Mouse (Mus musculus) WW6 (cell line): ENCODE data around the gene Mrtfa.

ENCODE experiments used
- DNase-seq: peaks from one replicate; pipeline ENCODE4 v3.0.0-alpha.2; 2013; ENCODE audit warnings: low read depth, low spot score

The Mrtfa gene

DNA sequence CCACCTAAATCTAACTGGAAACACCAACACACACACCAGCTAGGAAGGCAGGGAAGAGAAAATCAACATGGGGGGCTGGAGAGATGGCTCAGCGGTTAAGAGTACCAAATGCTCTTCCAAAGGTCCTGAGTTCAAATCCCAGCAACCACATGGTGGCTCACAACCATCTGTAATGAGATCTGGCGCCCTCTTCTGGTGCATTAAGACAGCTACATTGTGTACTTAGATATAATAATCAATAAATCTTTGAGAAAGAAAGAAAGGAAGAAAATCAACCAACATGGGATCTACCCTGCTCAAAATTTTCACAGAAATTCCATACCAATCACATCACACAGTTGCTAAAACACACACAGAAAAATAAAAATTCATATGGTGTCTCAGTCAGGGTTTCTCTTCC is 34.1 kb downstream of the Mrtfa start:
- DNase-seq = no peak

DNA sequence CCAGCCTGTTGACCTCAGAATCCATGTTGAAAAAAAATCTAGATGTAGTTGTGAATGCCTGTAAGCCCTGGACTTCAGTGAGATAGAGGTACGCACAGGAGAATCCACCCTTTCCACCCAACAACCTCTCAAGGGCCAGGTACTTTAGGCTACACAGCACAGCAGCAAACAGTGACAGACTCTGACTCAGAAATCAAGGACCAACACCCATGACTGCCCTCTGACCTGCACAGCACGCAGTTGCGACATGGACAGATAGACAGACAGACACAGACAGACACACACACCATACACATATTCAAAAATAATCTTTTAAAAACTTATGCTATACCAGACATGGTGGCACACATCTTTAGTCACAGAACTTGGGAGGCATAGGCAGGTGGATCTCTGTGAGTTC is 34.7 kb downstream of the Mrtfa start:
- no peak for DNase-seq

DNA sequence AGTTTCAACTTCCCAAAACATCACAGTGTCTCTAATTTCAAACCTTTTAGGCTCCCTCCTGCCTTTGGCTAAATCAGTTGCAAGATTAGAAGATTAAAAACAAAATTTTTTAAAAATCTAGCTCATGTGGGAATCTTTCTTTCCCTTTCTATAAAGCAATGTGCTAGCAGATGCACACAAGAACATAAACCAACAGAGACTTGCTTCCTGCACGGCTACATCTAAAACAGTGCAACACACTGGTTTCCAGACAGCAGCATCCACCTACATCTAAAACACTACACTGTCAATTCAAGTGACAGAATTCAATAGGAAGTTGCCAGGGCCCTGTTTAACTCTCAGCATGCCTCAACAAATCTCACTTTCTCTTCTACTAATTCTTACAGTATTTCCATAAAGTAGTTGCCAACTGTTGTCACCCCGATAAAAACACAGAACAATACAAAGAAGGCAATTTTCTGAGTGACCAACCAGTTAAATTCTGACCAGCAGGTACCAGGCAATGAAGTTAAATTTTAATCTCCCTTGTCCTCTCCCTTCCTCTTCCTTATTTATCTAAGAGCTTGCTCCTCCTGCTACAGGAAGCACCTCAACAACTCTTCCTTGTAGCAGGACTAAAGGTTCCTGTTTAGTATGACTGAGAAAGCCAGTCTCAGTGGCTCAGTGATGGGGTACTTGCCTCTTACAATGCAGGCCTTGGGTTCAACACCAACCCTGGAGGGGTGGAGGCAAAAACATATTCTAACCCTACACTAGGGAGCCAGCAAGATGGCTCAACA is 35.5 kb downstream of the Mrtfa start:
- no peak for DNase-seq

DNA sequence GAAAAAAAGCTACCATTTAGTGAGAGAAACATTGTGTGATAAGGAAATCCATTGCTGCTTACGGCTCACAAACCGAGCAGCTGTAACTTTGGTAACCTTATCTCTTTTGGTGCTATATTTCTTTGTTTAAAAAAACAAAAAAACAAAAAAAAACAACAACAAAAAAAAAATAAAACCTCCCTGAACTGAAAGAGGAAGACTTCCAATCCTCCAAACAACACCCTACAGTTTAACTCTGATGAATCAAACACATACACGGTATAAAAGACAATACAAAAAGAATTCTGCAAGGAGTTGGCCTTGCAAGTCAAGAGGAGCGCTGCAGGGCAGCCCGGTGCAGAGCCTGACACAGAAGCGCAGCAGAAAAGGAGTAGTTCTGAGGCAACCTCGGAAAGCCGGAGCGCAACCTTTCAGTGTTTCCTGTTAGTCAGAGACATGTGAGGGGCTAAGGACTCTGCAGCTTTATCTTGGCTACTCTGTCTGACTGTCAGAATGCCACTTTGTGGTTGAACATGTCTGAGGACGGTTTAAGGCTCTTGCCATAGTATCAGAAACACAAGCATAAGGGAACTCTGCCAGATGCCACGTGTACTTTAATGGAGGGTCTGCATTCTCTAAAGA is 48.5 kb downstream of the Mrtfa start:
- no peak for DNase-seq

DNA sequence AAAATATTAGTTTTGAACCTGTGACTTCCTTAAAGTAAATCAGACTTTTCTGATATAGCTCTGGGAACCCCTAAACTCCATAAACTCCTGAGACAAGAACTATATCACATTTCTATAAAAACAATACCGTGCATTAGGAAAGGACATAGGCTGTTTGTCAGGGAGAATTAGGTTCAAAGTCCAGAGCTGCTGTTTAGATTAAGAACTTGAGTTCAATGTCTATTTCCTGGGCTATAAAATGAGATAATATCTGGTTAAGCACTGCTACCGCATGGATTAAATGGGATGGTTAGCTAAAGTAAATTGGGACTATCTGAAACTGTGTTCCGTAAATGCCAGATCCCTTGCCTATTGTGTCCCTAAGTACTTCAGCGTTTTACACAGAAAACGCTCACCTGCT is 50.6 kb downstream of the Mrtfa start:
- DNase-seq = no peak

DNA sequence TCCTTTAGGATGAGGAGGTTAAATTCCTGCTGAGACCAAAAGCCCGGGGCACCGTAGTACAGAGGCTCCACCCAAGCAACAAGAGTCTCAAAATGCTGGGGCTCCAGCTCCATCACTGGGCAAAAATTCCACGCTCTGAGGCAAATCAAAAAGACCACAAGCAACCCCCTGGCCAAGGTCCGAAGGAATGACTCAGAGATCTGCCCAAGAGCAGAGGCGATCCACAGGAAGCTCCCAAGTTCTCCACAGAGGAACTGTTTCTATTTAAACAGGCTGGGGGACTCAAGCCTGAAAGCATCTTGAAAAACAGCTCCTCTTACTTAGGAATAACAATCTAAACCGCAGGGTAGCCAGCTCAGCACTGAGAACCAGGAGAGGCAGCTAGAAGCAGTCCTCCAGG is 53.3 kb downstream of the Mrtfa start:
- DNase-seq = no peak

DNA sequence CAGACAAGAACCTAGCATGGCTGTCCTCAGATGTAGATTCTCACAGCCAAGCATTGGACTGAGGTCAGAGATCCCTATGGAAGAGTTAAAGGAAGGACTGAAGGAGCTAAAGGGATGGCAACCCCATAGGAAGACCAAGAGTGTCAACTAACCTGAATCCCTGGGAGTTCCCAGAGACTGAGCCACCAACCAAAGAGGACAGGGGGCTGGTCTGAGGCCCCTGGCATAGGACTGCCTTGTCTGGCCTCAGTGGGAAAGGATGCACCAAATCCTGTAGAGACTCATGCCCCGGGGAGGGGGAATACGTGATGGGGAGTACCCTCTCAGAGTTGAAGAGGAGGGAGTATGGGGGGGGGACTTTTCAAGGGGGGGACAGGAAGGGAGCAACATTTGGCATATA is 56.8 kb downstream of the Mrtfa start:
- DNase-seq = no peak

DNA sequence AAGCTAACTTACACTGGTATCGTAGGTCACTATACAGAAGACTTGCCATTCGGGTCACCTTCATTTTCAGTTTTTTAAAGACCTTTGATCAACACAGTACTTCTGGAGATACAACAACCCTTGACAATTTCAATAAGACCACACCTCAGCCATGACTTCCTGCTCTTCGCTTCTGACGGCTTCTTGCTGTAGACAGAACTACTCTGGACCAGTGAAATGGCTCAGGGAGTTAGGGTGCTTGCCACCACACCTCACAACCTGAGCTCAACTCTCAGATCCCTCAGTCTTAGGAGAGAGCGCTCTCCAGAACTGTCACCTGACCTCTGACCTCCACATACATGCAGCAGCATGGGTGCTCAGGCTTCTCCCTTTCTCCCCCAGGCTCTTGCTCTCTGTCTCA is 59.4 kb downstream of the Mrtfa start:
- no peak for DNase-seq

DNA sequence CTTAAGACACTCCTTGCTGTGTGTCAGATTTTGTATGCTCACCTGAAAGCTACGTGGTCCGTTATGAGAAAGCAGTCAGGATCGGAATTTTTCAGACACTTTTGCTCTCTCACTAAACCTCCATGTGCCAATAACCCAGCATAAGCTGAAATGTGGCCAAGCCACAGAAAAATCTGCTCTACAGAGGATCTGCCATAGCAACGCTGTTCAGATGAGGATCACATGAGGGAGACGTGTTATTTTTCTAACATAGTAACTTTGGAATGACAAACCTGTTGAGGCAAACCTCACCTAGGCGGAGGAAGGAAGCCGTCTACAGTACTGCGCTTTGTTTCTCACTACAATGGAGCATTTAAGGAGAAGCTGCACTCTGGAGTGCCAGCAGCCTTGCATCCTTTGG is 60.6 kb downstream of the Mrtfa start:
- DNase-seq = no peak

DNA sequence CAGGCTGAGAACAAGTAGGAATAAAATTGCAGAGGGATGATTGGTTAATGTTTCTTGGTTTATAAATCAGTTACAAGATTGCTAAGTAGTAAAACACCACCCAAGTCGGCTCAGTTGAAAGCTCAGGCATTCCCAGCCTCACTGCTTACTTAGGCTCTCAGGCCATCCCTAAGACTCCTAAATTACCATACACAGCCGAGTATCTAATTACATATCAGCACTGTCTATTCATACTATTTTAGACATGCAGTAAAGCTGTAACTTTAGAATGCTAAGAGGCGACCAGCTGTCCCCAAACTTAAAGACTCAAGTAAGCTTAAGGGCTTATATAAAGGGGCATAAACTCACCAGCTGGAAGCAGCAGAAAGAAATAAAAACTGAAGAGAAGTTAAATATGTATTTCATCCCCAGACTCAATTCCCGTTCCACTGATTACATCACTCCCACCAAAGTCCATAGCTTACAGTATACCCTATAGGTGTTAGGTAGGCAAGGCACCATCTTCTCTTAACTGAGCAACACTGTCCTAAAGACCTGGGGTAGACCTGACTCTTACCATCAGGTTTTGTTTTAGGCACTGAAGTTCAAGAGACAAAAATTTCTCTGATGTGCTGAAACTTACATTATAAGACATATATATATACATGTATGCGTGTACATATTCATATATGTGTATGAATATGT is 62.3 kb downstream of the Mrtfa start:
- no peak for DNase-seq

DNA sequence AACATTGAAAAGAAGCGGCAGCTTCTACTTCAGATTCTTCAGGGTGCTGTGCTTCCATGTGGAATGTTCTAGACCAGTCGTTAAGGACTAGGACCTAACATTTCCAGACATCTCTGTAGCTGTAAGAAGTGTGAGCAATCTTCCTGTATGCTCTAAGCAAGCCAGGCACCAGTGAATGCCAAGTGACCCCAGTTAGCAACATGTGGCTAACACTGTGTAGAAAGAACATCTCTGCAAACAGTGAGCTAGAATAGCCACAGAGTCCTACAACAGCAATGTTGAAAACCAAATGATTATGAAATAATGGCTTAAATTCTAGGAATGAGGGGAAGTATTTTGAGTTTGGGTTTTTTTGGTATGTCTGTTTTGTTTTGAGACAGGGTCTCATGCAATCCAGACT is 66.3 kb downstream of the Mrtfa start:
- DNase-seq = no peak

DNA sequence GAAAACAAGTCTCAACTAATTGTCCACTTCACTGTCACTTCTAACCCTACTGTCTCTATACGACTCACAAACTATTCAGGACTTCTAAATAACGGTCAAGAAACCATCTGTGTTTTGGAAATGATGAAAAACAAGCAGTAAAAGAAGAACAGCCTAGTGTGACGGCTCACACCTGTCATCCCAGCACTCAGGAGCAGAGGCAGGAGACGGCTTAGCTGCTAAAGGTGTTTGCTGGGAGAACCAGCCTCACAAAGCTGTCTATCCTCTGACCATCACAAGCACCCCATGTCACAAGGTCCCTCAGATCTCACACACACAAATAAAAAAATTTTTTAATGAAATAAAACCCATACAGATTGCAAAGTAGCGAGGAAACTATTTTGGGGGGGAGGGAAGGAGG is 67.4 kb downstream of the Mrtfa start:
- no peak for DNase-seq

DNA sequence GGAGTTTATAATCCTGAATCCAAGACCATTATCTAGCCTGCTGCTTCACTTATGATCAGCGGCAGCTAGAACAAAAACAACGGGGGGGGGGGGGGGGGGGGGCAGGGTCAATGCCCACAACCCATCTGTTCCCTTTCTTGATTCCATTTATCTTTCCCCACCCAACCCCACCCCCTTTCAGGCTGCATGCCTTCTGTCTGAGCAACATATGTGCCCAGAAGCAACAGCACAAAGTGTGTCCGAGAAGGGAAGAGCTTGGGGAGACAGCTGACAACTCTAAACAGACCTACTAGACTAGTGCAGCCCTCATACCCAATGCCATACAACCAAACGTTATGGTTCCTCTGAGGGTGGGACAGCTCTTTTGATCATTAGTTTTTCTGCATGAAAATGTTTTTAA is 68.0 kb downstream of the Mrtfa start:
- DNase-seq = no peak

DNA sequence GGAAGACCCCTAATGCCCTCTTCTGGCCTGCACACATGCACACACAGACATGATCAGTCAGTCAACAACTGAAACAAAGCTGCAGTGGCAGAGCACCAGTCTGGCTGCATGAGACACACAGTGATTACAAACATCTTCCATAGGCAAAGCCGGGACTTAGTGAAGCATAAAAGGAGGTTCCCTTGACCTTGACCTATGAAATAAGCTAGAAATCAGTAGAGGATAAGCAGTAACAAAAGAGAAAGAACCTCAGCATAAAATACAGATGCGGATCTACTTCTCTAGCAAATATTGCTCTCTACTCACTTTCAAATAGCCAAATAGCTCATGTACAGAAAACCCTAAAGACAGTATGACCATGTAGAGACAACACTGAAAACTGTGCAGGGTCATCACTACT is 68.5 kb downstream of the Mrtfa start:
- no peak for DNase-seq

DNA sequence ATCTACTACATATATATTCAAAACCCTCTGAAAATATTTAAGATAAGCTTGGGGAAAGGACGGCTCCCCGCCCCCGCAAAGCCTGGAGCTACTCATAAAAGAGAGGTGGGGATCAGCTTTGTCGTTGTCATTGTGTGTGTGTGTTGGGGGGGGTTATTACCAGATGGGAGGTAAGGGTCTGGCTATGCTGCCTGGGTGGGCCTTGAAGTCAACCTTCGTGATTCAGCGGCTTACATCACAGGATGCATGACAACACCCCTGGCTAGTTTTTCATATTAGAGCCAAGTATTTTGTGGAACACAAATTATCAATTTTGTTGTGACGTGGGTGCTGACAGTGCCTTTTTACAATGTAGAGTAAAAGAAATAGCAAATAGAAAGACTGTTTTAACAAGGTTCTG is 69.6 kb downstream of the Mrtfa start:
- DNase-seq = no peak

DNA sequence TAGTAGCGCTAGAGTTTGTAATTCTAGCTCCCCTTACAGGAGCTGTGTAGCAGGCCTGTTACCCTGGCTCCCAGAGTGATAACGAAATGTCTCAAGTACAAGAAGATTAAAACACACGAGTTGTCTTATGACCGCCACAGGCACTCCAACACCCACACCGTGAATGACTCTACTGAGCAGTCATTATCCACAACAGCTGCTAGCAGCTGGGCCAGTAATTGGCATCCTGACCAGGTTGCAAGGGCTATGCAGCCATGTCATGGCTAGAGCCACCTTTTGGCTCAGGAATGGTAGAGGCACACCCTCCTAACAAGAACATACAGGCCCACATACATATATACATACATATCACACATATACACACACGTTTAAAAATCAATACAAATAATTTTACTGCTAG is 70.4 kb downstream of the Mrtfa start:
- DNase-seq = no peak

DNA sequence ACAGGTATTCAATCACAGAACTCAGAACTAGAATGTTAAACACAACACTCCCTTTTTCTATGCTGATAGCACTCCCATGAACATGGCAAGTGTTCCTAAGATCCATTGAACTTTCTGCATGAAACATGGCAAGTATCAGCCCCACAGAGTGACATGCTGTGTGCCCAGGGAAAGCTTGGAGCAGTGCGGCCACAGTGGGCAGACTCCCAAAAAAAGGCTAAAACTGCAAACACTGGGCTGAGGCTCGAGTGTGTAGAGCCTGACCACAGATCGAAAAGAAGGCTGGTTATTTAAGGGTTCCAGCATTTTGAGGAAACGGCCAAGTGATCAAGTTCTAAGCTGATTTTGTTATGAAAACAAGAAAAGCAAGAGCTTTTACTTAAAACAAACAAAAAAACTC is 72.3 kb downstream of the Mrtfa start:
- DNase-seq = no peak

DNA sequence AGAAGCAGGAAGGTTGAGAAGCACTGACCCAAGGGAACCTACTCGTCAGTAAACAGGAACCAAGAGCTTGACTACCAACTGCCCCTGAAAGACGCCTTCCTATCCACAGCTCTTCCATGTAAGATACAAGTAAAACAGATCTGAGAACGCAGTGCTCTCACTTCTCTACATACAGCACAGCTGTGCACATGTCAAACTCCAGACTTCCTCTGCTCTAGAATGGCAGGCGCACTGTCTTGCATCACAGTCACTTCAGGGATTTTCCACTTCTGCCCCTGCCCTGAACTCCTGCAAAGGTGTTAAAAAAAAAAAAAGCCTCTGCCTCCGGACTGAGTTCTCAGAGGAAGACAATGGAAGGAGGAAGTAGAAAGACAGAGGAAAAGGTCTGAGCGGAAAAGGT is 78.0 kb downstream of the Mrtfa start:
- DNase-seq = no peak

DNA sequence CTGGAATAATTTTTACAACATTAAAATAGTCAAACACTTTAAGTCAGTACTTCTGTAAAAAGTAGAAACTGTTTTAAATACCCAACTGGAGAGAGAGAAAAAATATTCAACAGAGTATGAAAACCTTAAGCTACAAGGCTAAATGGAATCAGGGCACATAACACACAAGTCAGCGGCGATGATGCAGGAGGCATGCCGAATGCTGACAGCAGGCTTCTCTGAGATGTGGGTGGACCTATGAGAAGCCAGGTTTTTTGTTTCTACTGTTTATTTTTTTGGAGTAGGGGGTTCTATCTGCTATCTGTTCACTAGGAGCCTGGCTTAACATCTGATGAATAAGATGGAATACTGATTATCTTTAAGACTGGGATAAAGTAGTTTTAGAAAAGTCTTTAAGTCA is 80.2 kb downstream of the Mrtfa start:
- DNase-seq = no peak

DNA sequence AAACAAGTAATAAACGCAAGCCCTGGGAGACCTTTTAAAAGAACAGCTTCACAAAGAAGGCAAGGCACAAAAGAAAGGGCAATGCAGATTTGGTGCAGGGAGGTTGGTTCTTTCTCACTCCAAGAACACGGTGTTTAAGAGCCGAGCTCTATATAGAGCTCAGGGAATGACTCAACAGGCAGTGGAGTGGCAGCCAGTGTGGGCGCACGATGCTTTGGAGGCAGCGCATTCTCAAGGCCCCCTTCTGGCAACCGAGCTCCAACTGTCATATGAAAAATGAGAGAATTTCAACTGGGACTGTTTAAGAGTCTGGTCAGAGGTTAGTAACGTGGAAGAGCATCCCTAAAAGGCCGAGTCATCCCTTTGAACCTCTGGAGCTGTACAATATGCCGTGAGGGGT is 84.6 kb downstream of the Mrtfa start:
- DNase-seq = no peak

DNA sequence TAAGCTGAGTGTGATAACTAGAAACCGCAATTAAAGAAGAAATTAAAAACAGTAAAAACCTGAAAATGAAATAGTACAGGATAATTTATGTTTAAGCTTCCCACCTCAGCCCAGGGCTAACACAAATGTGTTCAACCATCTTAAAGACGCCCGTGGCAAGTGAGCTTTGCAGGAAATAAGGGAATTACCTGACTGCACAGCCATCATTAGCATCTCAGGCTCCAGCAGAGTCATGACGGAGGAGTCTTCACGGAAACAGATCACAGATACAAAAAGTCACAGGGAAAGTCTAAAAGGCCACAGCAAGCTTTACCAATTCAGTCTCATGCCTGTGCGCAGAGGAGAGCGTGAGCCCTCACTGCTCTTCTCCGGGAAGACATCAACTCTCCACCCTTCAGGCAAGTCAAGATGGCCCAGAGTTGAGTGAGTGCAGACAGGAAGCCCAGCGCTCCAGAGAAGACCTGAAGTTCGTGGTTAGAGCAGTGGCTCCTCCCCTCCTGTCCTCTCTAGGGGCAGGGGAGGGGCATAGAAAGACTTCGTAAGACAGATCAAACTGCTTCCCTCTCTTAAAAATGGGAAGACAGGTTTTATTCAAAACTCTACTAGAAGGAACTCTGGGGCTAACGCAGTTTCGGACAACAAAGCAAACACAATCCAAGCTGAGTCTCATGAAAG is 85.8 kb downstream of the Mrtfa start:
- DNase-seq = peak; percentile 13

DNA sequence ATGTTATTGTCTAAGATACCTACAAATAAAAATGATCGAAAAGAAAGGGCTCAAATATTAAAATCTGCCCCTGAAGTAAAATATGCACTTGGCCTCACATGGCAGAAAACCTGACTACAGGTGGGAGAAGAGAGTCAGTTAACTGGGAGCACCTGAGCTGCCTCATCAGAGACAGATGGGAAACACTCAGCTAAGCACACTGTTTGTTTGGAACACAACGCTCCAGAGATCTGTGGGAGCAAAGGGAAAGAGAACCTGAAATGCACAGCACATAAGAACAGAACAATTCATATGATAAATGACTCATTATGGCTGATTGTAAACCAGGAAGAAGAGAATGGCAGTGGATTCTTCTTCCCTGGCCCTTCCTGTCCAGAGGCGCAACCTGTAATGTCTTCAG is 87.1 kb downstream of the Mrtfa start:
- DNase-seq = no peak
